27 mouse cellular contexts compared by ENCODE assay signal in genomic region chr11:23726441-23726840, GRCm38 (mm10). TPM values are rescaled to one million over a fixed set of nuclear protein-coding genes. Genes with fewer than 3 reads are reported as not detected.
DNase-seq lines count a peak whose midpoint lies in the region; ATAC-seq lines count a peak whose summit lies in the region.
"Had no signal": no experiment of that assay in that cellular context is flagged by ENCODE, and none has a peak within 500 bp of the region (broad histone marks: within the 10 kb centered on the region; RNA-seq: fewer than 3 reads in every experiment).

No protein-coding gene starts in this region.

- no peak overlapping the region for H3K4me2 ChIP-seq in embryonic facial prominence, embryonic 12.5 days (replicated peaks)
- no peak overlapping the region for H3K4me2 ChIP-seq in embryonic facial prominence, embryonic 14.5 days (ENCODE audit: low read depth, low read length)
- no peak overlapping the region for H3K4me2 ChIP-seq in intestine, embryonic 15.5 days (replicated peaks)
- H3K4me2 ChIP-seq: forebrain, embryonic 13.5 days; heart, embryonic 13.5 days; hindbrain, embryonic 14.5 days had no signal

- H3K9ac ChIP-seq in embryonic facial prominence, embryonic 12.5 days, result no peak overlapping the region
- no peak overlapping the region for H3K9ac ChIP-seq in embryonic facial prominence, embryonic 14.5 days (ENCODE audit: low read depth, low read length)
- no peak overlapping the region for H3K9ac ChIP-seq in intestine, embryonic 15.5 days
- H3K9ac ChIP-seq: forebrain, embryonic 13.5 days; heart, embryonic 13.5 days; hindbrain, embryonic 14.5 days had no signal

- 0 out of 2 replicates have a peak, but pooled peaks have one; percentile 12 for ATAC-seq in embryonic facial prominence, embryonic 12.5 days (ENCODE audit: insufficient number of reproducible peaks, insufficient read depth, low FRiP score, low TSS enrichment)
- ATAC-seq in embryonic facial prominence, embryonic 14.5 days (ENCODE audit: low read depth), result peak; percentile 69
- no peak for ATAC-seq in intestine, embryonic 15.5 days
- ATAC-seq: forebrain, embryonic 13.5 days; forebrain, embryonic 16.5 days; hindbrain, postnatal 0 days; inflammation-experienced regulatory T-cells, adult 6 months; intestine, postnatal 0 days; Patski had no signal

- H3K4me3 ChIP-seq in embryonic facial prominence, embryonic 12.5 days, result no peak overlapping the region
- H3K4me3 ChIP-seq in embryonic facial prominence, embryonic 10.5 days, result no peak overlapping the region
- no peak overlapping the region for H3K4me3 ChIP-seq in embryonic facial prominence, embryonic 14.5 days (ENCODE audit: low read depth, low read length)
- H3K4me3 ChIP-seq in limb, embryonic 10.5 days, result no peak overlapping the region
- no peak overlapping the region for H3K4me3 ChIP-seq in intestine, embryonic 15.5 days (replicated peaks)
- H3K4me3 ChIP-seq: forebrain, embryonic 10.5 days; forebrain, embryonic 13.5 days; gastrocnemius, adult 2 months; heart, embryonic 10.5 days; heart, embryonic 13.5 days had no signal

- no peak overlapping the region for H3K27ac ChIP-seq in embryonic facial prominence, embryonic 12.5 days
- H3K27ac ChIP-seq in embryonic facial prominence, embryonic 10.5 days (replicated peaks), result no peak overlapping the region
- no peak overlapping the region; the same call in 1 of the 2 replicates for H3K27ac ChIP-seq in embryonic facial prominence, embryonic 14.5 days (replicated peaks; ENCODE audit: low read depth, low read length)
- no peak overlapping the region for H3K27ac ChIP-seq in limb, embryonic 10.5 days
- H3K27ac ChIP-seq in intestine, embryonic 15.5 days, result no peak overlapping the region
- H3K27ac ChIP-seq: forebrain, embryonic 10.5 days; forebrain, embryonic 13.5 days; gastrocnemius, adult 2 months; heart, embryonic 10.5 days; heart, embryonic 13.5 days; hindbrain, embryonic 14.5 days; hindbrain, postnatal 0 days had no signal

- WGBS in embryonic facial prominence, embryonic 12.5 days, result 83% methylated on average over 2 of the region's 2 CpGs
- WGBS in embryonic facial prominence, embryonic 10.5 days, result 86% methylated on average over 2 of the region's 2 CpGs
- 84% methylated on average over 2 of the region's 2 CpGs for WGBS in embryonic facial prominence, embryonic 14.5 days
- WGBS in limb, embryonic 10.5 days, result 87% methylated on average over 2 of the region's 2 CpGs
- WGBS in intestine, embryonic 15.5 days, result 75% methylated on average over 2 of the region's 2 CpGs

- no peaks in the 10 kb centered on the region for H3K9me3 ChIP-seq in embryonic facial prominence, embryonic 12.5 days
- no peaks in the 10 kb centered on the region for H3K9me3 ChIP-seq in embryonic facial prominence, embryonic 10.5 days
- no peaks in the 10 kb centered on the region for H3K9me3 ChIP-seq in embryonic facial prominence, embryonic 14.5 days (ENCODE audit: control insufficient read depth, low read length)
- no peaks in the 10 kb centered on the region for H3K9me3 ChIP-seq in limb, embryonic 10.5 days (replicated peaks)
- H3K9me3 ChIP-seq in intestine, embryonic 15.5 days, result no peaks in the 10 kb centered on the region
- H3K9me3 ChIP-seq: forebrain, embryonic 10.5 days; forebrain, embryonic 13.5 days; G1E; heart, embryonic 10.5 days; heart, embryonic 13.5 days had no signal

- peaks cover 41% of the 10 kb centered on the region for H3K36me3 ChIP-seq in embryonic facial prominence, embryonic 12.5 days
- H3K36me3 ChIP-seq in embryonic facial prominence, embryonic 10.5 days (replicated peaks), result peaks cover 93% of the 10 kb centered on the region
- peaks cover 66% of the 10 kb centered on the region for H3K36me3 ChIP-seq in embryonic facial prominence, embryonic 14.5 days (ENCODE audit: control insufficient read depth, insufficient read depth, low read length)
- peaks cover 93% of the 10 kb centered on the region for H3K36me3 ChIP-seq in limb, embryonic 10.5 days
- peaks cover 13% of the 10 kb centered on the region for H3K36me3 ChIP-seq in intestine, embryonic 15.5 days

- H3K27me3 ChIP-seq in embryonic facial prominence, embryonic 12.5 days, result no peaks in the 10 kb centered on the region
- no peaks in the 10 kb centered on the region for H3K27me3 ChIP-seq in embryonic facial prominence, embryonic 10.5 days (replicated peaks; ENCODE audit: low read depth, poor library complexity, severe bottlenecking)
- no peaks in the 10 kb centered on the region for H3K27me3 ChIP-seq in embryonic facial prominence, embryonic 14.5 days (replicated peaks; ENCODE audit: control insufficient read depth, insufficient read depth, low read length)
- H3K27me3 ChIP-seq in limb, embryonic 10.5 days (ENCODE audit: low read depth, poor library complexity, severe bottlenecking), result no peaks in the 10 kb centered on the region
- H3K27me3 ChIP-seq in intestine, embryonic 15.5 days (replicated peaks), result no peaks in the 10 kb centered on the region
- H3K27me3 ChIP-seq: forebrain, embryonic 13.5 days; heart, embryonic 13.5 days; Patski had no signal

- DNase-seq in embryonic facial prominence, embryonic 10.5 days (ENCODE audit: low spot score), result no peak
- DNase-seq in embryonic facial prominence, embryonic 14.5 days (ENCODE audit: low spot score), result peak; percentile 29
- DNase-seq in gonadal fat pad, adult 2 months (ENCODE audit: low read depth), result peak; percentile 58
- DNase-seq in limb, embryonic 10.5 days (ENCODE audit: low spot score), result no peak
- DNase-seq: adrenal gland, postnatal 10 days; adrenal gland, postnatal 36 days; cerebellum, adult 18-20 months; cerebellum, adult 9-10 months; cerebellum, postnatal 25 days; gastrocnemius, adult 2 months; gastrocnemius, postnatal 14 days; heart, adult 18-20 months; heart, postnatal 14 days; heart, postnatal 4 days had no signal

- no peaks in the 10 kb centered on the region for H3K4me1 ChIP-seq in embryonic facial prominence, embryonic 12.5 days
- no peaks in the 10 kb centered on the region for H3K4me1 ChIP-seq in embryonic facial prominence, embryonic 10.5 days
- H3K4me1 ChIP-seq in embryonic facial prominence, embryonic 14.5 days (ENCODE audit: control insufficient read depth, insufficient read depth, low read length), result no peaks in the 10 kb centered on the region
- H3K4me1 ChIP-seq in limb, embryonic 10.5 days, result no peaks in the 10 kb centered on the region
- H3K4me1 ChIP-seq in intestine, embryonic 15.5 days (replicated peaks), result no peaks in the 10 kb centered on the region
- H3K4me1 ChIP-seq: forebrain, embryonic 13.5 days; heart, embryonic 10.5 days; heart, embryonic 13.5 days had no signal

RNA-seq across cellular contexts. Expression of gene Rel, which starts 44.3 kb away (rescaled TPM):
- 0.93 and 0.97 TPM in 2 replicates for polyA plus RNA-seq in embryonic facial prominence, embryonic 12.5 days (2016; fragmentation: Nextera tagmentation; extraction: Ambion mirVana)
- polyA plus RNA-seq in embryonic facial prominence, embryonic 10.5 days (2016; fragmentation: Nextera tagmentation; extraction: Ambion mirVana), result 0.79 and 0.91 TPM in 2 replicates
- 1.7 and 2.2 TPM in 2 replicates for polyA plus RNA-seq in embryonic facial prominence, embryonic 14.5 days (2014; fragmentation: Nextera tagmentation; extraction: Ambion mirVana)
- polyA plus RNA-seq in gonadal fat pad, adult 2 months (2012; rRNA removed), result 1.2 and 1.4 TPM in 2 replicates
- polyA plus RNA-seq in limb, embryonic 10.5 days (2016; fragmentation: Nextera tagmentation; extraction: Ambion mirVana), result 0.94 and 0.96 TPM in 2 replicates
- 0.73 and 0.80 TPM in 2 replicates for polyA plus RNA-seq in intestine, embryonic 15.5 days (2015; fragmentation: Nextera tagmentation; extraction: Ambion mirVana)

Comparison
In these comparisons a context has a peak if more than half of its experiments do, and no peak if none do; other contexts are left out.
1. DNase-seq: peak in embryonic facial prominence, embryonic 14.5 days (single experiment) and gonadal fat pad, adult 2 months (single experiment); none in embryonic facial prominence, embryonic 10.5 days (single experiment) and limb, embryonic 10.5 days (single experiment).